Mouse (Mus musculus): ENCODE results near the gene Rrm1. TPM values are rescaled to one million over a fixed set of nuclear protein-coding genes. Genes with fewer than 3 reads are reported as not detected.
"Not testable (repeated sequence)": the region's sequence is repeated elsewhere in the genome, so short reads cannot be mapped to it uniquely, and the experiment has no call there.

Rrm1 gene
- 10 to 100 TPM in 1 of 2 experiments, 1 to 10 TPM in 1; 9.5 to 10.1 TPM for total RNA-seq (2021)
- long read RNA-seq, experiment 1, transcript Rrm1-201 (19 exons, 3,997 nt), result major isoform, 9 of 9 reads
- long read RNA-seq, experiment 1, partial matches to known transcripts, result 0 of 9 reads
- long read RNA-seq, experiment 1, other reads (novel, unspliced or antisense), result 0 of 9 reads
- long read RNA-seq, experiment 2, transcript Rrm1-201 (19 exons, 3,997 nt), result major isoform, 8 of 8 reads
- long read RNA-seq, experiment 2, partial matches to known transcripts, result 0 of 8 reads
- long read RNA-seq, experiment 2, other reads (novel, unspliced or antisense), result 0 of 8 reads

DNA sequence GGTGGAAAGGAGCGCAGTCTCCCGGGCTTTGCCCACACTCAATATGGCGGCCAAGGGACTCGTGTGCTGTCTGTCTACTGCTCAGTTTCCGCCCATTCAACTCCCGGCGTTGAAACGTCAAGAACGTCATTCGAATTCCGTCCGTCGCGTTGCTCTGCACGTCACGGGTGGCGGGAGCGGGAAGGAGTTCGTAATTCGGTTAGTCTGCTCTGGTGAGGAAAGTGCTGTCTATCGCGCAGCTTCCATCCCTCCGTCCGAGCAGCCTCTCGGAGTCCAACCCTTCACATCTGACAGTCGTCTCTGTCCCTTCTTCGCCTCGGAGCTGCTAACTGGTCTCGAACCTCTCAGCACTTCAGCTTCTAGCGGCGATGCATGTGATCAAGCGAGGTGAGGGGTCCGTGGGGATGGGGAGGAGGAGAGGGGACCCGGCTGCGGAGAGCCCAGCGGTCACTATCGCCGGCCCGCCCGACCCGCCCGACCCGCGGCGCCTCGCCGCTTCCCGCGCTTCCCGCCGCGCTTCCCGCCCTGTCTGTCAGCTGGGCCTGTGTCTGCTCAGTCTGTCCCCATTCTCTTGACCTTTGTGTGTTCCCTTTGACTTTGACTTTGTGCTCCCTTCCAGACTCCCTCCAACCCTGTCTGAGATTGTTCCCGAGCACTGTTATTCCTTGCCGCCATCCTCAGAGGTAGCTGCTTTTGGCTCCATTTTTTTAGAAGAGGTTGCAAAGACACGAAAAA is at the start of gene Rrm1:
TSS of gene Rrm1 (plus strand) at position 39 of the 735 bp plus-strand sequence.
- peak; percentile 97 to 98 for DNase-seq

DNA sequence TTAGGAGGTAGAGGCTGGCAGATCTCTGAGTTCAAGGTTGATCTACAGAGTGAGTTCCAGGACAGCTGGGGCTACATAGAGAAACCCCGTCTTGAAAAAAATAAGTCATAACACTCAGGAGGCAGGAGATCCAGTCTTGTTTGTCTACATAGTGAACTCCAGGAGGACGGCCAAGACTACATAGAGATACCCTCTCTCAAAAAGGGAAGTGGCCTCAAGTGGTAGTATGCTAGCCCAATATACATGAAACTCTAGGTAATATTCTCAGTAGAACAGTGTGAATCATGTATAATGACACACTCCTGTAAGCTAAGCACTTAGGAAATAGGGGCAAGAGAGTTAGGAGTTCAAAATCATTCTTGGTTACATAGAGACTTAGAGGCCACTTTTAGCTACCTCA is 47.6 kb upstream of the Rrm1 start:
- no peak for DNase-seq

DNA sequence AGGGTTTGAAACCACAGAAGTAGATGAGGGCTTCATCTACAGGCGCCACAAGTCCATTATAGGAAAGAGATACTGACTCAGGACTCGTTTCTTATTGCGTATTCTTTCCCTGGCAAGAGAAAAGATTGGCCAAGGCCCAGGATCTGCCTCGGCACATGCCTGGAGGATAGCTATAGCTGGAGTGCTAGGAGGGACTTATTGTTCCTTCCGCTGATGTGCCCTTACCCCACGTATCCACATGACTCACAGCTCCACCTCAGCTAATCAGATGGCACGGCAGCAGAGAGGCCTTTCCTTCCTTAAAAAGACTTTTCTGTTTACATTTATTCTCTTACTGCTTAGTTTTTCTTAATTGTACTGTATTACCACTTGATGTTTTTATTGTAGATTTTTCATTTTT is 45.6 kb upstream of the Rrm1 start:
- DNase-seq, result peak; percentile 33 to 38

DNA sequence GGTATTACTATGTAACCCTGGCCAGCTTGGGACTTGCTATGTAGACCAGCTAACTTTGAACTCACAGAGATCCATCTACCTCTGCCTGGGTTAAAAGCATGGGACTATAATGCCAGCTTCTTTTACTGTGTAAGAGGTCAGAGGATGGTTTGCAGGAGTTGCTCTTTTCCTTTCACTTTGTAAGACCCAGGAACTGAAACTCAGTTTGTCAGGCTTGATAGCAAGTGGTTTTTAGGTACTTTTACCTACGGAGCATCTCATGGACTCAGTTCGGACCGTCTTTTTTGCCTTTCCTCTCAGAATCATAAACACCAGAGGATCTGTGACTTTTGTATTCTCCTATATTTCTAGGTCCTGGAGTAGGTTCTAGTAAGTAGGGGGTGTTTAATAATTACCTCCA is 45.2 kb upstream of the Rrm1 start:
- DNase-seq, result no peak

DNA sequence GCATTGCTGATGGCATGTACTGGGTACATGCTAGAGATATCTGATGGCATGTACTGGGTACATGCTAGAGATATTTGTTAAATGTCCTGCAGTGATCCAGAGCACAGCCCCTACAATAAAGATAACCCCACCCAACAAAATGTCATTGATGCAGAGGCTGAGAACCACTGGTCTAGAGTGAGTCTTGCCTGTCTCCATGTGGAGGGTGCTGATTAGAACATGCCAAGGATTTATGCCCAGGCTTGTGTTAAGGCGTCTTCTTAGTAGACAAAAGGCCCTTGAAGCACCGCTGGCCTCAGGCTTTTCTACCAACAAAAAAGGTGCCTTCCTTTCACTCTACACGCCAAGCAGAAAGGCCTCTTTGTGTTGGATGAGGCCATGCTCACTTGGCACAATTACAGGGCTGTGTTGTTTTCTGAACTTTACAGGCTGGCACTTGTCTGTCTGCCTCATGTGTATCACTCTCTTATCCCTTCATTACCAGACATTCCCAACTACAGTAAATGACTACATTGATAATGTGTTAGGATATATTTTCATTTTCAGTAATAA is 42.2 kb upstream of the Rrm1 start:
- DNase-seq, result no peak

DNA sequence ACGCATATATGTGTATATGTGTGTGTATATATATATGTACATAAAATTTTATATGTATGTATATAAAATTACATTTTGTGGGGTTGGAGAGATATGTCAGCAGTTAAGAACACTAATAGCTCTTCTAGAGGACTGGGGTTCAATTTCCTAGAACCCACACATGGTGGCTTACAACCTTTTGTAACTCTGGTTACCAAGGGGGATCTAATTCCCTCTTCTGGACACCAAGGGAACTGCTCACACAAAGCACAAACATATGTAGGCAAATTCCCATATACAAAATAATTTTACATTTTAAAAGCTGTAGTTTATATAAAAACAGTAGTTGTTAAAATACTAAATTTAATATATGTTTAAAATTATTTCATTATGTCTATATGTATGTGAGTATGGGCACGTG is 37.4 kb upstream of the Rrm1 start:
- DNase-seq, result no peak

DNA sequence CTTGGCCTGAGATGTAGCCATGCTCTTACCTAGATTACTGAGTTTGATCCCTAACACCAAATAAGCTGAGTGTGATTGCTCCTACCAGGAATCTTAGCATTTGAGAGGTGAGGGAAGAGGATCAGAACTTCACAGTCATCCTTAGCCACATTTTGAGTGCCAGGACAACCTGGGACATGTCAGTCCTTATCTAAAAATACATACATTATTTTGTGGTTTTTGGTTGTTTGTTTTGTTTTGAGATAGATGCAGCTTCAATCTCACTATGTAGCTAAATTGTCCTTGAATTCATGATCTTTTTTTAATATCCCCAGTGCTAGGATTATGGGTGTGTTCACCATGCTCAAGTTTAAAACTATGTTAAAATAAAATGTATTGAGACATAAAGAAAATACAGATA is 34.1 kb upstream of the Rrm1 start:
- DNase-seq, result no peak

DNA sequence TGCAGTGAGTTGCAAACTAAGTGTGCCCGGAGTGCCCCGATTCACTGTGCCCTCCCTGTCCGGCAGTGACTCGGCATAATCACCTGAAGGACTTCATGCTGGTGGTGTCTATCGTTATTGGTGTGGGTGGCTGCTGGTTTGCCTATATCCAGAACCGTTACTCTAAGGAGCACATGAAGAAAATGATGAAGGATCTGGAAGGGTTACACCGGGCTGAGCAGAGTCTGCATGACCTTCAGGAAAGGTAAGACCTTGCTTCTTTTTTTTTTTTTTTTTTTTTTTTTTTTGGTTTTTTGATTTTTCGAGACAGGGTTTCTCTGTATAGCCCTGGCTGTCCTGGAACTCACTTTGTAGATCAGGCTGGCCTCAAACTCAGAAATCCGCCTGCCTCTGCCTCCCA is 26.2 kb upstream of the Rrm1 start:
- DNase-seq, result not testable (repeated sequence)

DNA sequence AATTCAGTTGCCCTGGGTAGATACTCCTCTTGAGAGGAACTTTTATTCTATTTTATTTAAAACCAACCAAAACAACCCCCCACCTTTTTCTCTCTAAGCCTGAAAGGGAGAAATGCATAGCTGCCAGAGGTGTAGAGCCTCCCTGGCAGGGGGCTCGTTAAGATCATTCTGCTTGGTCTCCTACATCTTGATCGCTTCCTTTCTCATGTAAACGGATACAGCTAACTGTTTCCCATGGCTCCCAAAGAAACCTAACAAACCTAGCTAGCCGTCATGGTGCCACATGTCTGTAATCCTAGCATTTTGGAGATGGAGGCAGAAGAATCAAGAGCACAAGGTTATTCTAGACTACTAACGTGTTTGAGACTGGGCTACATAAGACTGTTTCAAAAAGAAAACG is 25.7 kb upstream of the Rrm1 start:
- no peak for DNase-seq

DNA sequence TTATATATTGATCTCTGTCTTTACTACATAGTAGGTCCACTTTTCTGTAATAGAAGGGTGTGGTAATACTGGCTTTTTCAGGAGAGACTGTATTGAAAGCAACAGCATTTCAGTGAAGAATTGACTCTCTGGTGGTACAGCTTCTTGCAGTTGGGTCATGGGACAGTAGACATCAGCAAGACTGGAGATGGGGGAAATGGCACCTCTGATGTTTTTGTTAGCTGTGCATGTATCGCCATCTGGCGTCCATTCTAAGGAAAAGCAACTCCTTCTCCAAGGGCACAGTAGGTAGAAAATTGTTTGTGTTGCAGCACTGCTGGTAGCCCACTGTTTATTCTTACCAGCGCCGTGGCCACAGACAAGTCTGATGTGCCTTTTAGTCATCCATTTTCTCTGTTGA is 24.1 kb upstream of the Rrm1 start:
- peak; percentile 48 to 70 for DNase-seq

DNA sequence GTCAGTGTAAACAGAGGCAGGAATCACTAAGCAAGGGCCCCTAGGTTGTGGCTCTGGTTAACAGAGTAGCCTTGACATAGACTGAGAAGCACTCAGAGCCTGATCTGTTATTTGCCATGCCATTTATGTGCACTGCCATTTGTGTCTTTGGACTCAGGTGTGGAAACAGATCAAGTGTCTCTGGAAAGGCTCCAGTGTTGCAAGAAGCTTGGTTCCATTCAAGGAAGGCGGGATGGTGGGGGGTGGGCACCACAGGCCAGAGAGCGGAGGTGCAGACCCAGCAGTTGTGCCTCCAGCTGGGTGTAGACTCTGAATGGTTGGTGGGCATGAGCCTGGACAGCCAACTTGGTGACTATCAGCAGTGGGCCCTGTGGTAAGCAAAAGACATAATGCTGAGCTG is 19.5 kb upstream of the Rrm1 start:
- no peak for DNase-seq

DNA sequence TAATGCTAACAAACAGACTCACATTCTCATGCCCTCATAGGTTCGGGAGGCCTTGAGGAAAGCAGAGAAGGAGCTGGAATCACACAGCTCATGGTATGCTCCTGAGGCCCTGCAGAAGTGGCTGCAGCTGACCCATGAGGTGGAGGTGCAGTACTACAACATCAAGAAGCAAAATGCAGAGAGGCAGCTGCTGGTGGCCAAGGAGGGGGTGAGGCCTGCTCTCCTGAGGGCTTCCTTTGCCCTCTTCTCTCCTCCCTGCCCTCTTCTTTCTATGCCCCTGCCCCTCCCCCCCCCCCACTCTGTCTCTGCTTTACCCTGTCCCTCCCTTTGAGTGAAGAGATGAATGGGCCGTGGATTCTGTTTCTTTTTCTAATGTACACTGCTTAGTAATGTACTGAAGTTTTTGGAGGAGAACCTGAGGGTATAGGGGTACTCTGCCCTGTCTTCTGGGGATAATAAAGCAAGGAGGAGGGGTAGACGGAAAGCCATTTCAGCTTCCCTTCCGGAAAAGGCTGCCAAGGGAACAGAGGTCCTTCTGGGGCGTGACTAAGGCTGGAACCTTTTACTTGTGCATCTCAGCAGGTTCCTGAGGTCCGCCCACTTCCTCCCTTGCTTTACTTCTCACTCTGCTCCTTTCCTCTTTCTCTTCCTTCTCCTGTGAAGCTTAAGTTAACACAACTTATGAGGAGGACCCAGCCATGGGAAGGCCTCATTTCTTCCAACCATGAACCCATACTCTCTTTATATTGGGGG is 15.4 kb upstream of the Rrm1 start:
- peak in 1 of 2 experiments; percentile 15 for DNase-seq

DNA sequence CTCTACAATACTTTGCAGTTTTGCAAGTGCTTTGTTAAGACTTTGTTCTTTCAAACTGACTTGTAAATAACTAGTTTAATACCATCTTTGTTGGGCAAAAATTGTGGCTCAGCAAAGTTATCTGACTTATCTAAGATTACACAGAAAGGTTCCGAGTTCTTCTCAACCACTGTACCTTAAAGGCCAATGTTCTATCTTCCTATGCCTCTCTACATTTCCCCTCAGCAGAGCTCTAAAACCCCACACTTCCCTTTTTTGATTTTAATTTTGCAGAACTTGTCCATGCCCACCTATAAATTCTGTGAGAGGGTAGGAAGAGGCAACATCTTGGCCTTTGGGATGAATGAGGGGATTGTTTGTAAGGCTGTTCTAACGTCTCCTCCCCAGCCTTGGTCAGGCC is 7.2 kb upstream of the Rrm1 start:
- no peak for DNase-seq

DNA sequence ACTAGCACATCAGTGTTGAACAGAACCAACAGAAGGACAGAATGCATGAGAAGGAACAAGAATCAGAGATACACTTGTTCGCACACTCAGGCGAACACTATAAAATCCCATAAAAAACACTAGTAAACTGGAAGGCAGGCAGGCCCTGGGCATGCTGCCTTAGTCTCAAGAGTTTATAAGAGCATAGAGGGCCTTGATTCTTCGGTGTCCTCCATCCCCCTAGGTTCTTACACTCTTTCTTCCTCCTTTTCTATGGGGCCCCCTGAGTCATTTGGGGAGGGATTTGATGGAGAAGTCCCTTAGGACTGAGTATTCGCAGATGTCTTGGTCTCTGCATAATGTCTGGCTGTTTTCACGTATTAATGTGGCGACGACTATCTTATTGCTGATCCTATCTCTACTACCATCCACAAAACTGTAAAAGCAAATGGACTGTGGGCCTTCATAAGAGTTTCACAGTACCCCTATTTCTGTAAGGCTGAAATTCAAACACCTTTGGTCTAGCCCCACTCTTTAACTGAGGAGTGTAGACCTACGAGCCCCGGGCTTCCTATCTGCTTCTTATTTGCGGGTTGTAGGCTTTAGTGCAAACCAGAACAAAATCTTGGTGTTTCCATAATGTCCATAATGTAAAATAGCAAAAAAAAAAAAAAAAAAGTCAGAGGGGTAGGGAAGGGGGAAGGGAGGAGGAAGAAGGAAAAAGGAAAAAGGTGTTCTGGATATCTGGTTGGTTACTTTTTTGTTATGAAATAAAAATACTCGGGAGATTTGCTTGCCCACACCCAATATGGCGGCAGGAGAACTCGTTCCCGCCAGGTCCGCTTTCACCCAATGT is 456 bp upstream of the Rrm1 start:
- no peak for DNase-seq

DNA sequence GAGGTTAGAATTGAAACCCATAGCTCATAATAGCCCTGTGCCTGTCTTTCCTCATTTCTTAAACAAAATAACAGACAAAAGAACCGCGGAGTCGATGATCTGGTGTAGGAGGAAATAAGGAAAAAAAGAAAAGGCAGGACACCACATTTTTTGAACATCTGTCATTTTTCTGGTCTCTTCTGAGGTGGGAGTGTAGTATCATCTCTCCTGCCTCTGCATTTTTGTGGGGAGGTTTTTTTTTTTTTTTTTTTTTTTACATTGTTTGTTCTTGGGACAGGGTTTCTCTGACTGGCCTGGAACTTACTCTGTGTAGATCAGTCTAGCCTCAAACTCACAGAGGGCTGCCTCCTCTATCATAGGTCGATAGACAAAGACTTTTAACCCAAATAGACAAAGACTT is 937 bp downstream of the Rrm1 start:
- no peak for DNase-seq

DNA sequence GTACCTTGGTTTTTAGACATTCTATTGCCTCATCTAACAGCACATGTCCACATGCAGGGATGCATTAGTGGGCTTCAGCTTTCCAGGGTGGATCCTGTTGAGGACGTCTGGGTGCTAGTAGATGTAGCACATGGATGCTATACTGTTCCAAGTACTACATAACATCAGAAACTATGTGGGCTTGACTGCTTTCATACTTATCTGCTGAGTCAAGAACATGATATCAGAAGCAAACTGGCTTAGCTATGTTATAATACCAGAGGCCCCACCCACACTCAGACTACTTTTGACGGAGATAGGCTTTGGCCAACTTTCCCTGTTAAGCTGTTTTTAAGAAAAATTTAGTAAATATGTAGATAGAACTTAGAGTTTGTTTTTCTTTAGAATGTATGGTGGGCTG is 2.8 kb downstream of the Rrm1 start:
- DNase-seq, result no peak

DNA sequence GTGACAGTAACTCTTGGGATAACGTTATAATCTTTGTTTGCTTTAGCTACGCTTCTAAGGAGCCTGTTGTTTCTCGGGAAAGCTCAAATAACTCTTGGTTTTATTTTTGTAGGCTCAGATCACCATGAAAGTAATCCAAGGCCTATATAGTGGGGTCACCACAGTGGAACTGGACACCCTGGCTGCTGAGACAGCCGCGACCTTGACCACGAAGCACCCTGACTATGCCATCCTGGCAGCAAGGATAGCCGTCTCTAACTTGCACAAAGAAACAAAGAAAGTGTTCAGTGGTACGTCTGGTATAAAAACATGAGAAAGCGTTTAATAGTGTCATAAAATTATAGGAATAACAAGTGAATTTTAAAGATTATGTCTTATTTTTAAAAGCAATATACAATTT is 4.9 kb downstream of the Rrm1 start:
- DNase-seq, result no peak

DNA sequence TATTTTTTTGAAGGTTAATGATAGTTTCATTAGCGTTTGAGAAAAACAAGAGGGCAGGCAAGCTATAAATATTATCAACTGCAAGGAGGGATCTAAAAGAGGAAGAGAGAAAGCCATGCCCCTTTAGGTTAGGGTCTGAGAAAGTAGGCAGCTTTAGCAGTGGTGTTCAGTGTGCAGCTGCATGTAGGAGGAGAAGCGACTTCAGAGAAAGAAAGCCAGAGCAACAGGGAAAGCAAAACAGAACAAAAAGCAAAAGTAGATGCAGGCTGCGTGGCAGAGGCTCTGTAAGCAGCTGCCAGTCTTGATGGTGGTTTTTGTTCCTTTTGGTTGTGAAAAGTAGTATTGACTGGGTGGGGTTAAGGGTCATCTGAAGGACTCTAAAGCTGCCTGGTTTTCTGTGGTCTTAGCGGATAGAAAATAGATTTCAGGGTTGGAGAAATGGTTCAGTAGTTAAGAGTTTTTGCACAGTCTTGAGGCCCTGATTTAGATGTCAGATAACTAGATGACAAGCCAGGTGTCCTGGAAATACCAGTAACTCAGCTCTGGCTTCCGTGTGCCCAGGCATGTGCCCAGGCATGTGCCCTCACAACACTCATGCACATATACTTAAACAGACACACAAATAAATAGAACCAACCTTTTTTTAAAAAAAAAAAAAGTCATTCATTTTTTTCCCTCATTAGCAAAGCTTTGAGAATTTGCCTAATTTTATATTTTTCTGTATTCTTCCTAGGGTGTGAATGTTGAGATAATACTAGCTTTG is 17.3 kb downstream of the Rrm1 start:
- no peak for DNase-seq

DNA sequence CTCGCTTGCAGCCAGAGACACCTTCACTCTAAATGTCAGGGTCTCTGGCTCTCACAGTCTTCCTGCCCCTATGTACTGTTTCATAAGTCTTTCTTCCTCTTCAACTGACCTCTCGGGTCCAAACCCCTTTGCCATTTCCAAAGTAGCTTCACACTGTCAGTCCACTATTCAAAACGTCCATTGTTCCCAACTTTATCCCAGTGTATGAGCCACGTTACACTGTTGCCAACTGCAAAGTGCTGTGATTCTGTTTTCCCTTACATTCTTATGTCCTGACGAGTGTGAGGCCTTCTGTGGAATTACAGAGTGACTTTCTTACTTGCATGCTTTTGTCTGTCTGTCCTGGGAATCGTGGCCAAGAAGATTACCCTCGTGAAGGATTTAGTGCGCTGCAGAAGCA is 26.1 kb downstream of the Rrm1 start:
- no peak for DNase-seq

DNA sequence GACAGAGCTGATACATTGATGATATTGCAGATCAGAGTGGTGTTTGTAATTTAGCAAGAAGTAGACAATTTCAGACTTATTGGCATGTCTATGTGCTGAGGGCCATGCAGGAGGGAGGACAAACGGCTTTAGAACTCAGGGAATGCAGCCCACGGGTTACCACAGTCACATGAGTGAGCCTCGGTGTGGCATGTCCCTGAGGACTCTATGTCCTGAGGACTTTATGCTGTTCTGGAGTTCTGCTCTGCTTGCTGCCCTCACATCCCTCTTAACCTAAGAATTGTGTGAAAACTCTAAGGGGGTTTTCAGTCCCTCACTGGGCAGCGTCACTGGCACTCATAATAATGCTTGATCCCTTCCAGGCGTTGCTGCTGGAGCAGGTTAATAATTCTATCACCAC is 31.2 kb downstream of the Rrm1 start:
- no peak for DNase-seq

DNA sequence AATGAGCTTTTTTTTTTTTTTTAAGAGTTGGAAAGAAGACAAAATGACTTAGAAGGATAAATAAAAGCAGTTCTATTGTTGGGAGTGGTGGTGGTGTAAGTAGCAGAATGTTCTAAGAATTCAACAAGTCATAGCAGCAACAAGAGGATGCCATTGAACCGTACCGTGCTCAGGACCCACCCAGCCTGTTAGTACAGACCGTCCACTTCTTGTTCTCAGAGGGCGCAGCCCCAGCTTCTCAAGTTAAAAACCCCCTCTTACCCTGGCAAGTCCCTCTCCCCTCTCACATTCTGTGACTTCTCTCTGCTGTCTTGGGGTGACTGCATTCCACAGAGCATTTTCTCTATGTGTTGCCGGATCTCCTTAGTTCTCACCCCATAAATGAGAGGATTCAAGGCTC is 35.1 kb downstream of the Rrm1 start:
- DNase-seq, result no peak
